Mouse (Mus musculus): ENCODE results near the gene Selenom. TPM values are rescaled to one million over a fixed set of nuclear protein-coding genes. Genes with fewer than 3 reads are reported as not detected.

Gene Selenom
- polyA plus RNA-seq, 1 experiment, result 262 TPM

DNA sequence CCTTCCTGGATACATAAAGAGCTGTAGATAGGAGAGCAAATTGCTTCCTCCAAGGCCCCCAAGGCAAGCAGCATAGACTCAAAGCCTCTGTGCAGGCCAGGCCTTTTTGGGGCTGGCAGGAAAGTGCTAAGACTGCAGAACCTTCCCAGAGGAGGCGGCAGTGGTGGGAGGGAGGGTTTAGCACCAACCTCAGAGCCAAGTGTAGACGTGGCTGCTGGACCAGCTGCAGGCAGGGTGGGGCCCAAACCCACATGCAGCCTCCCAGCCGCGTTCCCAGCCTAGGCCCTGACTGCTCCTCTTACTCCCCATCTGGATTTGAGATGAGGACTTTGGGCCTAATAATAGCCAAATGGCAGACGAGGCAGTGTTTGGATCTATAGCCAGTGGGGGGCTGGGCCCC is 28.5 kb downstream of the Selenom start:
- DNase-seq (ENCODE audit: low read depth, low spot score), result no peak
- 24% methylated on average over 5 of the region's 5 CpGs for WGBS

DNA sequence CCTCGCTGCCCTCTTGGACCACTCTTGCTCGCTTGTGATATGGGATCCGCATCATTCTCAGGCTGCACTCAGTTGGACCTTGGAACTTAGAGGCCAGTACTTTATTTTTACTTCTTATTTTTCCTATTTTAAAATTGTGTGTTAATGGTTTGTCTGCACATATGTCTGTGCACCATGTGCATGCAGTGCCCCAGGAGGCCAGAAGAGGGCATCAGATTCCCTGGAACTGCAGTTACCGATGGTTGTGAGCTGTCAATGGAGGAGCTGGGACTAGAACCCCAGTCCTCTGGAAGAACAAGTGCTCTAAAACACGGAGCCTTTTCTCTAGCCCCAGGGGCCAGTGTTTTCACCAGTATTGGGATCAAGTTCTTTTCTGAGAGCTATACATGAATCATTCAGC is 29.9 kb downstream of the Selenom start:
- 97% methylated on average over 5 of the region's 5 CpGs for WGBS

DNA sequence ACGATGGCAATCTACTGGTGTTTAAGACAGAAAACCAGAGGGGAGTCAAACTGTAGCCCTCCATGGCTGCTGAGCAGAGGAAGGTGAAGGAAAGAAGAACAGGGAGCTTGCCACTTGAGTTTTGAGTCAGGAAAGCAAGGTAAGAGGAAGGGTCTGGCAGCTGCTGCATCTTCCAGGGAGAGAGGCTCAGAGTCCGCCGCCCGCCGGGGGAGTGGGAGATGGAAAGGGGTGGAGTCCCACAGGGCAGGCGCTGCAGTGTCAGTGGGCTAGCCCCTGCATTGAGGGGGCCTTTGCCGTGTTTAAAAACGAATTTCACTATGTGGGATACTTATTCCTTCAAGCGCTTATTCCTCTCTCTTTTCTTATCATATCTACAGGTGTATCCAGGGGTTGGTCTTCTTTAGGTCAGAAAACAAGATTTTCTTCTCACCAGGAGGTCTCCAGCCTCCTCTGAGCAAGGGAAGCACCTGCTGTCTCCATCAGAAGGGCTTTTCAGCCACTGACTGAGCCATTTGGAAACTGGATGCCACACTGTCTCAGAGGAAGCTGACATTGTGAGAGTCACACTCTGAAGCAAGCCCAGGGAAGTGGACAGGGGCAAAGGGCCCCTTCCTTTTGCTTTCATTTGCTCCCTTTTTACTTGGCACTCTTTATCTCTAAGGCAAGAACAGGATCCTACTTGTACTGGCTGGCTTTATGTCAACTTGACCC is 31.2 kb downstream of the Selenom start:
- WGBS, result 39% methylated on average over 9 of the region's 9 CpGs
- no peak for DNase-seq (ENCODE audit: low read depth, low spot score)

More for the DNA sequence above, 29.9 kb downstream of the Selenom start:
- DNase-seq (ENCODE audit: low read depth, low spot score), result no peak

DNA sequence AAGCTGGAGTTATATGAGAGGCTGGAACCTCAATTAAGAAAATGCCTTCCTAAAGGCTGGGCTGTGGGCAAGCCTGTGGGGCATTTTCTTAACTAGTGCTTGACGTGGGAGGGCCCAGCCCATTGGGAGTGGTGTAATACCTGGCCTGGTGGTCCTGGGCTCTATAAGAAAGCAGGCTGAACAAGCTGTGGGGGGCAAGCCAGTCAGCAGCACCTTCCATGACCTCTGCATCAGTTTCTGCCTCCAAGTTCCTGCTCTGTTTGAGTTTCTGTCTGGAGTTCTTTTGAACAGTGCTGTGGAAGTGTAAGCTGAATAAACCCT is 31.7 kb downstream of the Selenom start:
- WGBS, result 24% methylated on average over 1 of the region's 1 CpGs
- no peak for DNase-seq (ENCODE audit: low read depth, low spot score)

DNA sequence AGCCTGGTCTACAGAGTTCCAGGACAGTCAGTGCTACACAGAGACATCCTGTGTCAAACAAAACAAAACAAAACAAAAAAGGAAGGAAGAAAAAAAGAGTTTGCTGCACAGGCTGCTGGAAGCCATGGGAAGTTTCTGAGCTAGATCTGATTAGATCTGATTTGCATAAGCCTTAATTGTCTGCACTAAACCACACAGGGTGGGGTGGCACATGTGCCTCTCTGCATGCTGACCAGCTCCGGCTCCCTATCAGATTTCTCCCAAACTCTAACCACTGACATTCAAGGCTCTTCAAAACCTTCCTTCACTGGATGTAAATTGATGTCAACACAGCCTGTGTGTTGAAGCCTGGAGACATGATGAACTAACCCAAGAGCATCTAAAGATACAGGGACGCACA is 32.6 kb downstream of the Selenom start:
- DNase-seq (ENCODE audit: low read depth, low spot score), result no peak
- 95% methylated on average over 2 of the region's 2 CpGs for WGBS

DNA sequence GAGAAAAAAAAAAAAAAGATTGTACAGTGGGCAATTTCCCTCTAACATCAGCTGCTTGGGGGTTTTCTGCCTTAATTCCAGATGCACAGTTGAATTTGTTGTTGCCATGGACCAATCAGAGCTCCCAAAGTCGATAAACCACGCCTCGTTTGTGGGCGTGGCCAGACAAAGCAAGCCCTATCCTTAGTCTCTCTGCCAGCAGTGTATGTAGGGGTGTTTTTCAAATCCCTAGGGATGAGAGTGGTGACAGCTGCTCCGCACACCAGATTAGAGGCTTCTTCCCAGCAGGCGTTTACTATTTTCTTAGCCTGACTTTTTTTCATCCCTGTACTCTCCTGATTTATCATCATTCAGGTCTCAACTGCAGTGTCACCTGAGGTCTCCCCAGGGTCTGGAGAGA is 33.5 kb downstream of the Selenom start:
- no peak for DNase-seq (ENCODE audit: low read depth, low spot score)

DNA sequence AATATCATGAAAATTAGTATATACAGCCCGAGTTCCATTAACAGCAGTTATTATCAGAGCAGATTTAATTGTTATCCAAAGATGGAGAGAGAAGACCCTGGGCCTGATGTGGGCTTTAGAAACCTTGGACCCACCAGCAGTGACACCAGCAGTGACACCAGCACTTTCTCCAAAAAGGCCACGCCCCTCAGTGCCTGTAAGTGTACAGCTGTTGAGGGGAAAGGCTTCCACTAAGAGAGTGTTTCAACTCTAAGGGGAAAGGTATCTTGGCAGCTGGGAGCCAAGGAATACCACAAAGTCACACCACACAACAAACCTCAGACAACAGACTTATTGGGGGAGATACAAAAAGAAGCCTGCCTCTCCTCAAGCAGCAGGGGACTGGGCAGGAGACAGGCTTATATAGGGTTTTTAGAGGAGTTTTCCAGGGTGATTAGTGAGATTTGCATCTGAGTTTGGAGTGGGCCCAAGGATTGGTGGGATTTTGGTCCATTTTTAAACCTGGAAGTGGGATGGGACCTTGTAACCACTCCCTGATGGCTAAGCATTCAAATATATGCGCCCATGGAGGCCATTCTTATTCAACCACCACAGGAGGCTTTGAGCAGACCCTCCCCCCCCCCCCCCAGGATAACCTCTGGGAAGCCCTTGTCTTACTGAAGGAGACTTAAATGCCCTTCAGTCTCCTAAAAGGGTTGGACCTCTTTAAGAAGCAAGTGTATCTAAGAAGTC is 34.2 kb downstream of the Selenom start:
- DNase-seq (ENCODE audit: low read depth, low spot score), result no peak
- WGBS, result 73% methylated on average over 3 of the region's 3 CpGs

More for the DNA sequence above, 33.5 kb downstream of the Selenom start:
- 57% methylated on average over 6 of the region's 6 CpGs for WGBS

DNA sequence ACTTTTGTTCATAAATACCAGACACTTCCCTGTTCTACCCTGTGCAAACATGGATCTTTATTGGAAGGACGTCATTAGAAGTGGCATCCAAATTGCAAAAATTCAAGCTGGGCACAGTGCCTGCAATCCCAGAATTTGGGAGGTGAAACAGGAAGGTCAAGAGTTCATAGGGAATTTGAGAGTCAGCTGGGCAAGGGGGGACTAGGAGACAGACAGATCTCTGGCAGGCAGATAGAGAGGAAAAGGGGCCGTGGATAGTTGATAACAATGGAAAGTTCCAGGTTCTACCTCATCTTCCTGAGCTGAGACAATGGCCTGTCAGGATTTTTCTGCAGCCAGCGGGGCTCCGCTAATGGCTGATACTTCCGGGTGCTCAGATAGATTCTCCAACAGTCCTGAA is 35.3 kb downstream of the Selenom start:
- WGBS, result 73% methylated on average over 5 of the region's 5 CpGs
- DNase-seq (ENCODE audit: low read depth, low spot score), result no peak

DNA sequence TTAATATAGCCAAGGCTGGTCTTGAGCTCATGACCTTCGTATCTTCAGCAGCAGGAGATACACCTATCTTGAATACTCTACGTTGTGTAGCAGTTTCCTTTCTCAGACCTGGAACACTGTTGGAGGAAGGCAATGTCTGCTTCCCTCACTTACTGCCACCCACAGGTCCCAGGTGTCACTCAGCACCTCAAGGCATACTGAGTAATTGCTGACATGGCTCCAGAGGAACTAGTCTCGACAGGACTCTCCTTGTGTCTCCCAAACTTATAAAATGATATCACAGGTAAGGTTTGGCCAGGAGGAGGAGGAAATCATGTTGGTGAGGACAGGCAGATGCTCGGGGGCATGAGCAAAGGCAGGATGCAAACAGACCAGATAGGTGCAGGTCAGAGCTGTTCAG is 40.5 kb downstream of the Selenom start:
- no peak for DNase-seq (ENCODE audit: low read depth, low spot score)
- WGBS, result 82% methylated on average over 4 of the region's 4 CpGs

DNA sequence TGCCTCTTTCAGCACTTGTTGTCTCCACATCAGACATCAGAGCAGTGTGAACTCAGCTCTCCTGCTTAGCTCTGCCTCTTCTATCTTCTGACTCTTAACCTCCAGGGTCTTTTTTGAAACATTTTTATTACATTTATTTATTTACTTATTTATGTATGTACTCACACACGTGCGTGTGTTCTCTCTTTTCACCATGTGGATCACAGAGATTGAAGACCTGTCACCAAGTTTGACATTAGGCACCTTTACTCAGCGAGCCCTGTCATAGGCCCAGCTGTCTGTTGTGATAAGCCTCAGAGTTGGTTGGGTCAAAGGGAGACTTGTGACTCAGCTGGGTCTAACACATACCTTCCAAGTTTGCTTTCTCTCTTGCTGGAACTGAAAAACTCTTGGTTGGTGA is 43.4 kb downstream of the Selenom start:
- DNase-seq (ENCODE audit: low read depth, low spot score), result no peak
- WGBS, result 64% methylated on average over 3 of the region's 3 CpGs

DNA sequence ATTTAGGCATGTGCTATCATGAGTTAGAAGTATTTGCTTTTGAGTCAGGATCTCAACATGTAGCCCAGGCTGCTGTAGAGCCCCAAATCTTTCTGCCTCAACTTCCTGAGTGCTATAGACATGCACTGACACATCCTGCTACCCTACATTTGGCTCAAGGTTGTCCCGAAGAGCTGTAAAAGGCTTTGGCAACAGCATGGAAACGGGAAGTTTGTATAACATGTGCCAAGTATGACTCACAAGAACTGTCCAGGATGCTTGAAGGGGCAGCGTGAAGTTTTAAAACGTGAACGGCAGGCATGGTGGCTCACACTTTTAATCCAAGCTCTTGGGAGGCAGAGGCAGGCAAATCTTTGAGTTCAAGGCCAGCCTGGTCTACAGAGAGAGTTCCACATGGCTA is 45.7 kb downstream of the Selenom start:
- DNase-seq (ENCODE audit: low read depth, low spot score), result no peak
- whole genome bisulfite sequencing, result 5% methylated on average over 5 of the region's 5 CpGs

DNA sequence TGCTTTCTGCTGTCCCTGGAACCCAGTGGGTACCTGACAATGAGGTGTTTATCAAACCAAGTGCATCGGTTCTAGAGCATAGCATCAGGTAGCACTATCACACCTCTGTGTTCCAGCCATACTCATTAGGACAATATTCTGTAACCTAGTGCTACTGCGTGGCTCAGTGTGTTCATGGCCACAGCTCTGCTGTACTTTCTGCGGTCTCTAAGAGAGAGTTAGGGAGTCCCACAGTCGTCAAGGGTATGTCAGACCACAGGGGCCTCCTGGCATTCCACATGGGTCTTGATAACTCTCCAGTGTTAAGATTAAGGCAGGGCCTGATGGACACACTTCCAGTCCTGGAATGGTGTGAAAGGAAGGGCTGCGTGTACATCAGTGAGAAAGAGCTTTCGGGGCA is 49.4 kb downstream of the Selenom start:
- no peak for DNase-seq (ENCODE audit: low read depth, low spot score)
- WGBS, result 90% methylated on average over 6 of the region's 6 CpGs

DNA sequence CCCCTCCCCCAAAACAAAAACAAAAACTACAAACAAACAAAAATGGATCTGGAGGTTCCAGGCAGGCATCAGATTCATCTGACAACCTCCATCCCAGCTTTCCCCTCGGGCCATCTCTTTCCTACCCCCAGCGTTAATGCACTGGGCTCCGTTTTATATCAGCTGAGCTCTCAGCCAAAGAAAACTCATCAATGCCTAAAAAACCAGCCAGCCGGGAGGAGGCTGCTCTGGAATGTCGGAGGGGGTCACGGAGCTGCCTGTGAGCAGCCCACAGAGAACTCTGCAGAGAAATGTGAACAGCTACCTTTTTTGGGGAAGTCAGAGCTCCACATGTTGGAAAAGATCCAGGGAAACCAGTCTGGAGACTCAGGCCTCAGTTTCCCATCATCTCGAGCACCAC is 50.0 kb downstream of the Selenom start:
- no peak for DNase-seq (ENCODE audit: low read depth, low spot score)

DNA sequence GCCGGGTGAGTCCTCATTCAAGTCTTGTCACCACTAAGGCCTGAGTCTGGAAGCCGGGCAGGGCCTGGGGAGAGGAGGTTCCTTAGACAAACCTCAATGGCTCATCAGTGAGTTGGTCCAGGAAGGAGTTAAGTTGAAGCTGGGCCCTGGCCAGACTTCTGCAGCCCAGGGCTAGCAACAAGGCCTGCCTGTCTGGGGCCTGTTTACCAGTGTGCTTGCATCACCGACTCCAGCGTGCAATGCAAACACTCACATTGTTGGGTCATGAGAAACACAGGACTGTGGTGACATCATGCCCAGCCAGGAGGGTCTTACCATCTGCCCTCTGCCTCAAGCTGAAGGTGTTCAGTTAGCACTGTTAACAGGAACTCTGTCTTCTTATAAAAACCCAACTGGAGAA is 51.5 kb downstream of the Selenom start:
- DNase-seq (ENCODE audit: low read depth, low spot score), result no peak
- WGBS, result 58% methylated on average over 4 of the region's 4 CpGs

More for the DNA sequence above, 50.0 kb downstream of the Selenom start:
- 58% methylated on average over 7 of the region's 7 CpGs for WGBS

Other genes starting within 250 kb of the Selenom start
- 19.8 and 20.2 TPM in 2 replicates for gene Drg1, start 248.3 kb upstream of the Selenom start, polyA plus RNA-seq (2012; rRNA removed)
- 11.0 and 13.6 TPM in 2 replicates for gene Patz1, start 225.8 kb upstream of the Selenom start, polyA plus RNA-seq (2012; rRNA removed)
- 5.2 and 6.7 TPM in 2 replicates for gene Pik3ip1, start 184.3 kb upstream of the Selenom start, polyA plus RNA-seq (2012; rRNA removed)
- gene Limk2, start 105.5 kb upstream of the Selenom start, polyA plus RNA-seq (2012; rRNA removed), result 88.4 and 96.3 TPM in 2 replicates
- 34.3 and 34.4 TPM in 2 replicates for gene Rnf185, start 62.3 kb upstream of the Selenom start, polyA plus RNA-seq (2012; rRNA removed)
- 0.87 and 1.2 TPM in 2 replicates for gene Pla2g3, start 26.4 kb upstream of the Selenom start, polyA plus RNA-seq (2012; rRNA removed)
- 28.4 and 33.6 TPM in 2 replicates for gene Inpp5j, start 9.9 kb upstream of the Selenom start, polyA plus RNA-seq (2012; rRNA removed)
- gene Smtn, start 25.9 kb downstream of the Selenom start, polyA plus RNA-seq (2012; rRNA removed), result 46.6 and 57.6 TPM in 2 replicates
- gene Morc2a, start 134.5 kb downstream of the Selenom start, polyA plus RNA-seq (2012; rRNA removed), result 6.9 and 7.9 TPM in 2 replicates